Mouse (Mus musculus) cerebellum, adult 2 months (tissue): ENCODE data around the gene Nt5c1a.

Experiments used
- CTCF ChIP-seq: fragments of 200-500 bp; IDR thresholded peaks from 2 replicates; pipeline ENCODE4 v1.5.1; 2011; ENCODE audit warnings: low read depth, mild to moderate bottlenecking, control low read depth, low read length, moderate library complexity, borderline replicate concordance; ENCODE audit not compliant: insufficient read depth
- POLR2A ChIP-seq: fragments of 200-500 bp; IDR thresholded peaks from 2 replicates; pipeline ENCODE4 v1.6.1; 2011; ENCODE audit warnings: low read length, control low read depth, borderline replicate concordance; ENCODE audit not compliant: insufficient read depth

- TF ChIP-seq CTCF (no peak), POLR2A (no peak)
These were observed 7.5 kb upstream of the Nt5c1a start for GRCm38 (mm10) chr4:123193791-123194190.
